Mouse (Mus musculus) embryonic facial prominence, embryonic 14.5 days (tissue): ENCODE results near the gene Thada. TPM values are rescaled to one million over a fixed set of nuclear protein-coding genes. Genes with fewer than 3 reads are reported as not detected.

Experiments
- ATAC-seq: fragments of 200-750 bp; cut with Nextera tagmentation; 2 replicates; pipeline ENCODE4 v1.8.0; 2017; ENCODE audit warnings: low read depth, moderate number of reproducible peaks, moderate TSS enrichment
- DNase-seq: peaks from one replicate; pipeline ENCODE4 v3.0.0-alpha.2; 2015; ENCODE audit warnings: low spot score
- H3K27ac ChIP-seq: fragments of 300-500 bp; sonication (generic); replicated peaks from 2 replicates; pipeline ENCODE4 v1.5.1; 2014; ENCODE audit warnings: low read depth, mild to moderate bottlenecking, low read length, moderate library complexity
- H3K27me3 ChIP-seq: fragments of 300-500 bp; sonication (generic); replicated peaks from 2 replicates; pipeline ENCODE4 v1.6.1; 2014; ENCODE audit warnings: low read length; ENCODE audit not compliant: control insufficient read depth, insufficient read depth
- H3K36me3 ChIP-seq: fragments of 300-500 bp; sonication (generic); 2 replicates; pipeline ENCODE4 v1.6.1; 2014; ENCODE audit warnings: low read length, mixed read lengths; ENCODE audit not compliant: control insufficient read depth, insufficient read depth
- H3K4me1 ChIP-seq: fragments of 300-500 bp; sonication (generic); 2 replicates; pipeline ENCODE4 v1.6.1; 2014; ENCODE audit warnings: antibody characterized with exemption, low read length; ENCODE audit not compliant: control insufficient read depth, insufficient read depth
- H3K4me2 ChIP-seq: fragments of 300-500 bp; sonication (generic); 2 replicates; pipeline ENCODE4 v1.6.1; 2014; ENCODE audit warnings: low read depth, mild to moderate bottlenecking, low read length, moderate library complexity, mixed read lengths
- H3K4me3 ChIP-seq: fragments of 300-500 bp; sonication (generic); 2 replicates; pipeline ENCODE4 v1.5.1; 2014; ENCODE audit warnings: low read depth, mild to moderate bottlenecking, low read length
- H3K9ac ChIP-seq: fragments of 300-500 bp; sonication (generic); 2 replicates; pipeline ENCODE4 v1.6.1; 2014; ENCODE audit warnings: low read depth, mild to moderate bottlenecking, low read length, moderate library complexity, mixed read lengths
- H3K9me3 ChIP-seq: fragments of 300-500 bp; sonication (generic); 2 replicates; pipeline ENCODE4 v1.6.1; 2016; ENCODE audit warnings: low read length; ENCODE audit not compliant: control insufficient read depth
- WGBS: fragments of 180-500 bp; shearing (Covaris S2); extraction: QIAGEN DNeasy Blood & Tissue Kit; methylation state at CpG from one replicate; pipeline ENCODE4 v1.1.7; 2014; 5-methylcytosine and 5-hydroxymethylcytosine counted together
- polyA plus RNA-seq: library from polyadenylated mRNA; unstranded; fragments of >200 nt; fragmentation: Nextera tagmentation; extraction: Ambion mirVana; gene quantifications from 2 replicates; pipeline ENCODE4 v1.2.1, GENCODE M21; 2014

Gene Thada
- polyA plus RNA-seq, 1 experiment from 2014 or later, result 6.2 TPM

DNA sequence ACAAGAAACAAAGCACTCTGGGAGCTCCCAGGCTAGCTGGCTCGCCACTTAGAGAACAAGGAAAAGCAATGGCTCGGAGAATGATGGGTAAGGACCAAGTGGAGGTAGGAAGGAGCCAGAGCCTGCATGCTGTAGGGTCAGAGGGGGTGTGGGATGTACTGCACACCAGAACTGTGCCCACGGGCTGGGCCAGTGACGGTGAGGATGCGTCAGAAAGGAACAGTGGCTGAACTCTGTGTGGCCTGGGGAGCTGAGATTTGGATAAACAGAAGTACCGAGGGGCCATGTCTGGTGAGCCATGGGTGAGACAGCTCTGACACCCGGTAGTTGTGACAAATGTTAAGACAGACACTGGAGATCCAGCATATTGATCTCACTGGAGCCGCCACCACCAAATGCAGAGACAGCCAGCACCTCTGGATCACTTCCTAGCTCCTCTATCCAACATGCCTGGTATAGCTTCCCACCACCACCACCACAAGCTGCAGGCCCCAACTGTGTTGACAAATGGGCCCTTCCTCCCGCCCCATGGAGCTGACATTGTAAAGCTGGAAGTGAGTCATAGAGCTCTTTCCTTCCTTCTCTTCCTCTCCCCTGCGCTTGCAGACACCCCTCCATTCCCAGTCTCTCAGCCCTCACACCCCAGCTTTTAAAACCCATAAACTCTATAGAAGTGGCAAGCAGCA is 325.0 kb downstream of the Thada start:
- Histone ChIP-seq H3K27me3 (no peaks in the 10 kb centered on the region), H3K9me3 (no peaks in the 10 kb centered on the region), H3K4me1 (peaks cover 19% of the 10 kb centered on the region), H3K27ac (peak overlapping the region; percentile 52), H3K4me3 (no peak overlapping the region), H3K4me2 (no peak overlapping the region), H3K9ac (no peak overlapping the region), H3K36me3 (no peaks in the 10 kb centered on the region)
- WGBS, result 68% methylated on average over 10 of the region's 10 CpGs
- DNase-seq (no peak), ATAC-seq (no peak)

Other genes with a start within 250 kb of the Thada start
- 8.0 and 9.0 TPM in 2 replicates for gene Plekhh2, start 45.7 kb upstream of the Thada start, polyA plus RNA-seq
- gene Dync2li1, start 160.3 kb upstream of the Thada start, polyA plus RNA-seq, result 28.3 and 32.7 TPM in 2 replicates
- 0.13 and 0.14 TPM in 2 replicates for gene Abcg8, start 210.1 kb upstream of the Thada start, polyA plus RNA-seq
- 1.4 and 1.6 TPM in 2 replicates for gene Abcg5, start 216.8 kb upstream of the Thada start, polyA plus RNA-seq